Mouse (Mus musculus): ENCODE measurements around the gene Ano6. TPM values are rescaled to one million over a fixed set of nuclear protein-coding genes. Genes with fewer than 3 reads are reported as not detected.
A peak's percentile ranks its signal among the peaks of the same experiment; 100 is the strongest.

Ano6 gene
- polyA plus RNA-seq, 1 experiment from 2014 or later, result 37.2 TPM

- Histone ChIP-seq H3K9ac (ENCODE audit: low read depth, low read length) (no peak overlapping the region), H3K27me3 (ENCODE audit: control insufficient read depth, insufficient read depth, low read length) (no peaks in the 10 kb centered on the region), H3K4me2 (replicated peaks; ENCODE audit: low read depth, low read length) (no peak overlapping the region), H3K4me1 (replicated peaks; ENCODE audit: control insufficient read depth, insufficient read depth, low read length) (no peaks in the 10 kb centered on the region), H3K4me3 (ENCODE audit: low read depth, low read length) (no peak overlapping the region), H3K36me3 (ENCODE audit: control insufficient read depth, insufficient read depth, low read length) (no peaks in the 10 kb centered on the region), H3K27ac (ENCODE audit: low read depth, low read length) (no peak overlapping the region), H3K9me3 (ENCODE audit: control insufficient read depth, low read length) (no peaks in the 10 kb centered on the region)
- ATAC-seq (ENCODE audit: low FRiP score) (no peak), DNase-seq (ENCODE audit: low spot score) (peak; percentile 83)
- 67% methylated on average over 14 of the region's 14 CpGs for WGBS
These were observed 17.5 kb upstream of the Ano6 start for GRCm38 (mm10) chr15:95772861-95773836.

GRCm38 (mm10) chr15:95774197-95774596, 16.4 kb upstream of the Ano6 start:
- no peak overlapping the region for H3K4me3 ChIP-seq (ENCODE audit: low read depth, low read length)
- no peak for ATAC-seq (ENCODE audit: low FRiP score)
- H3K27me3 ChIP-seq (ENCODE audit: control insufficient read depth, insufficient read depth, low read length), result no peaks in the 10 kb centered on the region
- no peak overlapping the region for H3K4me2 ChIP-seq (replicated peaks; ENCODE audit: low read depth, low read length)
- no peak overlapping the region for H3K9ac ChIP-seq (ENCODE audit: low read depth, low read length)
- H3K36me3 ChIP-seq (ENCODE audit: control insufficient read depth, insufficient read depth, low read length), result no peaks in the 10 kb centered on the region
- H3K9me3 ChIP-seq (ENCODE audit: control insufficient read depth, low read length), result no peaks in the 10 kb centered on the region
- H3K27ac ChIP-seq (ENCODE audit: low read depth, low read length), result no peak overlapping the region
- H3K4me1 ChIP-seq (replicated peaks; ENCODE audit: control insufficient read depth, insufficient read depth, low read length), result no peaks in the 10 kb centered on the region
- 93% methylated on average over 6 of the region's 6 CpGs for WGBS
- DNase-seq (ENCODE audit: low spot score), result no peak

GRCm38 (mm10) chr15:95774674-95775414, 15.8 kb upstream of the Ano6 start:
- H3K27ac ChIP-seq (ENCODE audit: low read depth, low read length), result no peak overlapping the region
- H3K27me3 ChIP-seq (ENCODE audit: control insufficient read depth, insufficient read depth, low read length), result no peaks in the 10 kb centered on the region
- no peaks in the 10 kb centered on the region for H3K4me1 ChIP-seq (replicated peaks; ENCODE audit: control insufficient read depth, insufficient read depth, low read length)
- H3K9ac ChIP-seq (ENCODE audit: low read depth, low read length), result no peak overlapping the region
- DNase-seq (ENCODE audit: low spot score), result no peak
- WGBS, result 94% methylated on average over 9 of the region's 9 CpGs
- no peak for ATAC-seq (ENCODE audit: low FRiP score)
- no peaks in the 10 kb centered on the region for H3K9me3 ChIP-seq (ENCODE audit: control insufficient read depth, low read length)
- no peak overlapping the region for H3K4me3 ChIP-seq (ENCODE audit: low read depth, low read length)
- H3K4me2 ChIP-seq (replicated peaks; ENCODE audit: low read depth, low read length), result no peak overlapping the region
- H3K36me3 ChIP-seq (ENCODE audit: control insufficient read depth, insufficient read depth, low read length), result no peaks in the 10 kb centered on the region

- H3K4me1 ChIP-seq (replicated peaks; ENCODE audit: control insufficient read depth, insufficient read depth, low read length), result no peaks in the 10 kb centered on the region
- H3K9ac ChIP-seq (ENCODE audit: low read depth, low read length), result no peak overlapping the region
- no peak overlapping the region for H3K4me3 ChIP-seq (ENCODE audit: low read depth, low read length)
- no peak overlapping the region for H3K4me2 ChIP-seq (replicated peaks; ENCODE audit: low read depth, low read length)
- WGBS, result 81% methylated on average over 2 of the region's 2 CpGs
- H3K36me3 ChIP-seq (ENCODE audit: control insufficient read depth, insufficient read depth, low read length), result no peaks in the 10 kb centered on the region
- H3K27me3 ChIP-seq (ENCODE audit: control insufficient read depth, insufficient read depth, low read length), result no peaks in the 10 kb centered on the region
- ATAC-seq (ENCODE audit: low FRiP score) (no peak), DNase-seq (ENCODE audit: low spot score) (no peak)
- no peaks in the 10 kb centered on the region for H3K9me3 ChIP-seq (ENCODE audit: control insufficient read depth, low read length)
- H3K27ac ChIP-seq (ENCODE audit: low read depth, low read length), result no peak overlapping the region
These were observed 12.9 kb upstream of the Ano6 start for GRCm38 (mm10) chr15:95777743-95778142.

GRCm38 (mm10) chr15:95778710-95779109, 11.9 kb upstream of the Ano6 start:
- 91% methylated on average over 4 of the region's 4 CpGs for WGBS
- Histone ChIP-seq H3K36me3 (ENCODE audit: control insufficient read depth, insufficient read depth, low read length) (no peaks in the 10 kb centered on the region), H3K27ac (ENCODE audit: low read depth, low read length) (no peak overlapping the region), H3K9ac (ENCODE audit: low read depth, low read length) (no peak overlapping the region), H3K4me3 (ENCODE audit: low read depth, low read length) (no peak overlapping the region), H3K27me3 (ENCODE audit: control insufficient read depth, insufficient read depth, low read length) (no peaks in the 10 kb centered on the region), H3K9me3 (ENCODE audit: control insufficient read depth, low read length) (no peaks in the 10 kb centered on the region), H3K4me1 (replicated peaks; ENCODE audit: control insufficient read depth, insufficient read depth, low read length) (no peaks in the 10 kb centered on the region), H3K4me2 (replicated peaks; ENCODE audit: low read depth, low read length) (no peak overlapping the region)
- DNase-seq (ENCODE audit: low spot score), result no peak
- no peak for ATAC-seq (ENCODE audit: low FRiP score)

GRCm38 (mm10) chr15:95786624-95787023, 4.0 kb upstream of the Ano6 start:
- H3K27me3 ChIP-seq (ENCODE audit: control insufficient read depth, insufficient read depth, low read length), result no peaks in the 10 kb centered on the region; the same call in 1 of the 2 replicates
- no peak overlapping the region for H3K4me2 ChIP-seq (replicated peaks; ENCODE audit: low read depth, low read length)
- WGBS, result 87% methylated on average over 4 of the region's 4 CpGs
- no peak for DNase-seq (ENCODE audit: low spot score)
- no peak overlapping the region for H3K9ac ChIP-seq (ENCODE audit: low read depth, low read length)
- no peaks in the 10 kb centered on the region for H3K36me3 ChIP-seq (ENCODE audit: control insufficient read depth, insufficient read depth, low read length)
- H3K9me3 ChIP-seq (ENCODE audit: control insufficient read depth, low read length), result no peaks in the 10 kb centered on the region
- no peak for ATAC-seq (ENCODE audit: low FRiP score)
- no peak overlapping the region for H3K4me3 ChIP-seq (ENCODE audit: low read depth, low read length)
- no peak overlapping the region for H3K27ac ChIP-seq (ENCODE audit: low read depth, low read length)
- peaks cover 2% of the 10 kb centered on the region; the same call in 1 of the 2 replicates for H3K4me1 ChIP-seq (replicated peaks; ENCODE audit: control insufficient read depth, insufficient read depth, low read length)

GRCm38 (mm10) chr15:95787578-95787977, 3.1 kb upstream of the Ano6 start:
- WGBS, result 57% methylated on average over 3 of the region's 3 CpGs
- Histone ChIP-seq H3K9ac (ENCODE audit: low read depth, low read length) (no peak overlapping the region), H3K9me3 (ENCODE audit: control insufficient read depth, low read length) (no peaks in the 10 kb centered on the region), H3K4me3 (ENCODE audit: low read depth, low read length) (no peak overlapping the region), H3K4me2 (replicated peaks; ENCODE audit: low read depth, low read length) (no peak overlapping the region), H3K27ac (ENCODE audit: low read depth, low read length) (no peak overlapping the region), H3K4me1 (replicated peaks; ENCODE audit: control insufficient read depth, insufficient read depth, low read length) (peaks cover 5% of the 10 kb centered on the region; the same call in 1 of the 2 replicates), H3K27me3 (ENCODE audit: control insufficient read depth, insufficient read depth, low read length) (no peaks in the 10 kb centered on the region; the same call in 1 of the 2 replicates), H3K36me3 (ENCODE audit: control insufficient read depth, insufficient read depth, low read length) (no peaks in the 10 kb centered on the region)
- no peak for ATAC-seq (ENCODE audit: low FRiP score)
- no peak for DNase-seq (ENCODE audit: low spot score)

- Histone ChIP-seq H3K4me2 (replicated peaks; ENCODE audit: low read depth, low read length) (peak overlapping the region; percentile 68), H3K27ac (ENCODE audit: low read depth, low read length) (peak overlapping the region; percentile 72), H3K4me1 (replicated peaks; ENCODE audit: control insufficient read depth, insufficient read depth, low read length) (peaks cover 6% of the 10 kb centered on the region; the same call in 1 of the 2 replicates), H3K9ac (ENCODE audit: low read depth, low read length) (peak overlapping the region; percentile 69), H3K4me3 (ENCODE audit: low read depth, low read length) (peak overlapping the region; percentile 70), H3K36me3 (ENCODE audit: control insufficient read depth, insufficient read depth, low read length) (no peaks in the 10 kb centered on the region), H3K27me3 (ENCODE audit: control insufficient read depth, insufficient read depth, low read length) (no peaks in the 10 kb centered on the region; the same call in 1 of the 2 replicates), H3K9me3 (ENCODE audit: control insufficient read depth, low read length) (no peaks in the 10 kb centered on the region)
- 11% methylated on average over 32 of the region's 32 CpGs for WGBS
- ATAC-seq (ENCODE audit: low FRiP score), result peak; percentile 79
- peak; percentile 66 for DNase-seq (ENCODE audit: low spot score)
These were observed 798 bp upstream of the Ano6 start for GRCm38 (mm10) chr15:95789562-95790528.
